Mouse (Mus musculus) inflammation-experienced regulatory T-cells, adult 6 months (primary cell): ENCODE data around the gene Sarm1. TPM values are rescaled to one million over a fixed set of nuclear protein-coding genes. Genes with fewer than 3 reads are reported as not detected.

Source experiments
- ATAC-seq: one replicate; pipeline ENCODE4 v1.8.0; 2017
- polyA plus RNA-seq, 3 experiments: library from polyadenylated mRNA; unstranded; fragments of 100-300 nt; shearing (Covaris generic); gene quantifications; one replicate each; pipeline ENCODE4 v1.2.1; 2017

The Sarm1 gene
- polyA plus RNA-seq, 3 experiments from 2014 or later: 0.41 to 2.2 (median 0.97) TPM

DNA sequence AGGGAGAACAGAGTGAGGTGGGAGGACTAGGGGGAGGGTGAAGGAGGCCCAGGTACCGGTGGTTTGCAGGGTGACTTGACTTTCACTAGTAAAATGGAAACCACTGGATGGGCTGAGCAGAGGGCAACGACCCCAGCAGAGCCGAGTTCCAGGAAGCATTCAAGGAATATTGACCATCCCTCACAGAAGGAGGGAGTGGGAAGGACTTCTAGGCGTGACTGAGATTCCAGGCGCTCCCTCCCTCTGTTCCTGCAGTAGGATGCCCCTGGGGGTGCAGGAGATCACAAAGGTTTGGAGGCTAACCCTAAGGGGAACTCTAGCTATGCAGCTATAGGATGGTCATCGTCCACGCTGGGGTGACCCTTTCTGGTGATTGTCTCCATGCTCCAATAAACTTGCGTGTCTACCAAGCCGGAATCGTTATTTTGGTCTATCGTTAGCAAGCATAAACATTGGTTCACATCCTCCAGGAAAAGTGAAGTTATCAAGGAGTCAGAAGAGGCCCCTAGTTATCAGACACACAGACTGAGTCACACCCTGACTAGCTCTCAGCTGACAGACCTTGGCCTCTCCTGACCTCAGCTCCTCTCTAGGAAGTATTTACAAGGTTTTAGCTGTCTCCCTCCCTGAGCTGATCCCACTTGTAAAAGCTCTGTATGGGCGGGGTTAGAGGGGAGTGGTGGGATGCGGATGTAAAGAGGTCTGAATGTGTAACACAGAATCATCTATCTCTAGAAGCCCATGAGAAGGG, 34.1 kb downstream of the Sarm1 start:
- ATAC-seq: no peak

DNA sequence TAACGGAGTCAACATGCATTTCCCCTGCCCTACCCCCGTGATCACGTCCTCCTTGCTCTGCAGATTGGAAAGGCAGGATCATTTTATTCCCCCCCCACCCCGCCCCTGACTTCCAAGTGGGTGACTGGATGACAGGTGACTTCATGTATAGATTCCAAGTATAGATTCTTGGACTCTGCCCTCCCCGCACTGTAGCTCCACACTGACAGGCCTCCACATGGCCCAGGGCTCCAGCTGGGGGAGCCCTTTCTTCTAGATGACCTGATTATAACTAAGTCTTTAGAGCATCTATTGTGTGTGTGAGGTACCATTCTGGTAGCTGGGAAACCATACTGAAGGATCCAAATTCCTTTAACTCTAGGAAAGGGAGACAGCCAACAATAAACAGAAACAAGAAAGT, 34.9 kb downstream of the Sarm1 start:
- ATAC-seq: no peak

DNA sequence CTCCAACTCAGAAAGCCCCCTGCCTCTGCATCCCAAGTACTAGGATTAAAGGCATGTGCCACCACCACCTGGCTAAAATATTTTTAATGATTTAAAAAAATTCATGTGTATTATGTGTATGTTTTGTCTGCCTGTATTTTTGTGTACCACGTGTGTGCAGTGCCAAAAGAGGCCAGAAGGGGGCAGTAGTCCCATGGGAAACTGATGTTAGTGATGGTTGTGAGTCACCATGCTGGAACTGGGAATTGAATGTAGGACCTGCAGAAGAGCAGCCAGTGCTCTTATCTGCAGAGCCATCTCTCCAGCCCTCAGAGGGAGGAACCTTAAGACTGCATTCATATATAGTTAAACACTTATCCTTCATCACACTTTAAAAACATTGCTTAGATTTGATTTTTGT, 35.7 kb downstream of the Sarm1 start:
- no peak for ATAC-seq

DNA sequence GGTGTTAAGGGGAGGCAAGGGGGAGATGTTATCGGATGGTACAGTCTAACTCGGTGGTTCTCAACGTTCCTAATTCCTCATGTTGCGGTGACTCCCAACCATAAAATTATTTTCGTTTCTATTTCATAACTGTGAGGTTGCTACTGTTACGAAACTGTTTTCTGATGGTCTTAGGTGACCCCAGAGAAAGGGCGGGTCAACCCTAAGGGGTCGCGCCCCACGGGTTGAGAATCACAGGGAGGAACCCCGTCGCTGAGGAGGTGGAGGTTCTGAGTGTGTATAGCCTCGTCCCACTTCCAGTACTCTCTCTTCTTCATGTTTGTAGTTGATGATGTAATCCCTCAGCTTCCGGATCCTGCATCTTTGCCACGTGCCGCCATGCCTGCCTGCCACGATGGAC, 38.8 kb downstream of the Sarm1 start:
- ATAC-seq: no peak

DNA sequence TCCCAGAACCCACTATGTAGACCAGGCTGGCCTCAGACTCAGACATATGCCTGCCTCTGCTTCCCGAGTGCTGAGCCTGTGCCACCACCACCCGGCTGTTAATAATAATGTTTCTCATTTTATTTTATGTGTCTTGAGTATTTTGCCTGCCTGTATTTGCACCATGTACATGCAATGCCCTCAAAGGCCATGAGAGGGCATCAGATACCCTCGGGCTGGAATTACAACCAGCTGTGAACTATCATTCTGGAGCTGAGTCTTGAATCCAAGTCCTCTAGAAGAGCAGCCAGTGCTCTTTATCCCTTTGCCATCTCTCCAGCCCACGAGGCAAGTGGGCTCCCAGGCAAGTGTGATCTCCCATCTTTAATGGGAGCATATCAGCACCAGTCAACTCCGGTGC, 42.2 kb downstream of the Sarm1 start:
- no peak for ATAC-seq

DNA sequence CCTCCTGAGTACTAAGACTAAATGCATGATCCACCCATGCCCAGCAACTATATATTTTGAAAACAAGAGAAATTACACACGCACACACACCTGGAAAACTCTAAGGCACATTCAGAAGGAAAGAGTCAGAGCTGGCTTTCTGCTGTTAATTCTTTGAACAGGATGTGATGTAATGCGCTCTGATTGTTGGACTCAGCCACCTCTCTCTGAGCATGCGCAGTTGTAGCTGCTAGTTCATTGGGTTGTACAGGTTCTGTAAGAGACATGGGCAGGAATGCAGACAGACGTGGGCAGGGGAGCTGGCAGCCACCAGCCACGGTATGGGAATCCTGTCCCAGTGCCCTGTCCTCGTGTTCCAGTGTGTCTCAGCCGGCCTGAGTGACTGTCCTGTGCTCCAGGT, 43.3 kb downstream of the Sarm1 start:
- no peak for ATAC-seq

DNA sequence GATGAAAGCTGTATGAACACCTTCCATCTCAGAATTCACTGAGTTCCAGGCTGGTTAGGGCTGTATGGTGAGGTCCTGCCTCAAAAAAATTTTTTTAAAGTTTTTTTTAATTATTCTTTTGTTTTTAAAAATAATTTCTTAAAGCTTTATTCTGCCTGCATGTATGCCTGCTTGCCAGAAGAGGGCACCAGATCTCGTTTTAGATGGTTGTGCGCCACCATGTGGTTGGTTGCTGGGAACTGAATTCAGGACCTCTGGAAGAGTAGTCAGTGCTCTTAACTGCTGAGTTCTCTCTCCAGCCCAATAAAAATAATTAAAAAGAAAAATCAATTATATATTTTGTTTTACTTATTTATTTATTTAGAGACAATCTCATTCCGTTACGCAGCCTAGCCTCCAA, 43.9 kb downstream of the Sarm1 start:
- no peak for ATAC-seq

DNA sequence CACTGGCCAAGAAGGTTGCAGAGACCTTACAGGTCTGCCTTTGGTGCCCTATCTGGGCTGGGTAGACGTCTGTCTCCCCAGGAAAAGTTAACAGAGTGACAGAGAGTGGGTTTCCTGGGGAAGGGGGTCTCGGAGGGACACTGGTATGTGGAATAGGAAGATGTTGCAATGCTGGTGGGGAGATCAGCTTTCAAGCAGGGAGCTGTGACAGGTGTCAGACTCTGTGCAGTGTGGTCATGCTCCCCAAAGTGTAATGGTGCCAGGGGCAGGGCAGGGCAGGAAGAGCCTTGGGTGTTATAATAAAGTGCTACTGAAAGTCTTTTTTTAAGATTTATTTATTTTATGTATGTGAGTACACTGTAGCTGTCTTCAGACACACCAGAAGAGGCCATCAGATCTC, 47.2 kb downstream of the Sarm1 start:
- no peak for ATAC-seq

DNA sequence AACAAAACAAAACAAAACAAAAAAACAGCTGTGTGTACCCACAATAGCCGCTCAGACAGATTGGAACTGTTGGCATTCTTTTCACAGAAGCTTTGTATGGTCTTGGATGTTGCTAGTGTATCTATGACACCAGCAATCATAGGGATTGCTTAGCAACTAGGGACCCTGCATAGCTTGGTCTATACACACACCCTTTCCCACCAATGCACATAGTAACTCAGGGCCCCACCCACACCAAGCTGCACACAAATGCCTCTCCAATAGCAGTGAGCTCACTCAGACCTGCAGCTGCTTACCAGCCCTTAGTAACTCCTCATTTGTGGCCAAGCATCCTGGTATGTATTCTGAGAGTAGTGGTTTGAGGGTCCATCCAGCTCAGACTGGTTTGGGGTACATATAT, 49.3 kb downstream of the Sarm1 start:
- ATAC-seq: no peak

DNA sequence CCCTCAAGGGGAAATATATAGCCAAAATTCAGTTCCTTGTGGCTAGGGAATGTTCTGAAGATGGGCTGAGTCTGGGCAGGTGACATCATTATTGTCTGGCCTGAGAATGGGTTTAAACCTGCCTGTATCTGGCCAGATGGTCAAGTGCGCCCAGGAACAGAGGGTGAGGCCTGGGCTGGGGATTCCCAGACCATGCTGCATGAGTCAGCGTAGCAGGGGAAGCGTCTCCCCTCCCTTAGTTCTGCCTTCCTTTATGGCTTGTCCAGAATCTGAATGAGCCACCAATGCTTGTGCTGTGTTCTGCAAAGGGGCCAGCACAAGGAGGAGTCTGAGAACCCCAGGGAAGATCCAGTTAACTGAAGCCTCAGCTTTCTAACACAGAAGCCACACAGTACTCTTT, 50.4 kb downstream of the Sarm1 start:
- ATAC-seq: no peak

DNA sequence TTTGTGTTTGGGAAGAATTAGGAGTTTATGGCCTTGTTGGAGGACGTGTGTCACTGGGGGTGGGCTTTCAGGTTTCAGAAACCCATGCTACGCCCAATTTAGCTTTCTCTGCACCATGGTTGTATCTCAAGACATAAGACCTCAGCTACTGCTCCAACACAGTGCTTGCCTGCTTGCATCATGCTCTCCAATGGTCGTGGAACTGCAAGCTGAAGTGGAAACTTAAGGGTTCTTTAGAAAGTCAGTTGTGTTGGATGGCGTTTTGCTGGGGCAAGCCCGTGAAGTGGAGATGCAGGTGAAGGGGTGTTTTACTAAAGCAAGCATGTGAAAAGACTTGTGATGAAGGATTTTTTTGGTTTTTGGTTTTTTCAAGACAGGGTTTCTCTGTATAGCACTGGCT, 54.4 kb downstream of the Sarm1 start:
- ATAC-seq: no peak

DNA sequence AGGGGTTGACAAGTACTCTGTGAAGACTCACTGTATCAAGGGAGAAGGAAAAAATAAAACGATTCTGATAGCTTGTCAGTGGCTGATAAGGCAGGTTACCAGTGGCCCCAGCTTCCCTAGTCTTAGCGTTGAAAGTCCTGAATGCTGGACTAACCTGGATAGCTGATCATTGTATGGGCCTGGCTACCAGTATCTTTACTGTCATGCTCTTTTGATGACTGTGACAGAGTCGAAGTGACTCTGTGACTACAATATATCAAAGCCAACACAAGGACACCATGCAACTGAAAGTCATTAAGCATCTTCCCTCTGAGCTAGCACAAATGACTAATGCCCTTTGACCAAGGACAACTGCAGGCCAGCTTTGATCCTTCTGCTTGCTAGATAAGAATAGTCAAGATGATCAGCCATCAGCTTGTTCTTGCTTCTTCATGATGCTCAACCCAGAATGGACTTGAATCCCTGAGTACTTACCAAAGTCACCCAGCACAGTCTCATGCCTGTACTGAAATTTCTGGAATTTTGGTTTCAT, 59.1 kb downstream of the Sarm1 start:
- no peak for ATAC-seq

DNA sequence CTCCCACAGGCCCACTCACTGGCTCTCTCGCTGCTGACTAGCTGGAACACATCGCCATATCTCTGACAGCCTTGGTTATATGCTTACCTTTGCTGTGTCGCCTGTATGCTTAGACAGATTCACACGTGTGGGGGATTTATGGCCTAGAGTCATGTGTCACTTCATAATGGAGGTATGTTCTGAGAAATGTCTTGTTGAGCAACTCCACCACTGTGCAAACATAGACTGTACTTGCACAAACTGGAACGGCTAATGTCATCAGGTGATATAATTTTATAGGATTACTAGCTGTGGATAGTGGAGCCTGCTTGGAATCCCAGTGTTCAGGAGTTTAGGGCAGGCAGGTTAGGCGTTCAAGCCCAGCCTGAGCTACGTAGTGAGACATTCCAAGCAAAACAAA, 60.4 kb downstream of the Sarm1 start:
- ATAC-seq: no peak

DNA sequence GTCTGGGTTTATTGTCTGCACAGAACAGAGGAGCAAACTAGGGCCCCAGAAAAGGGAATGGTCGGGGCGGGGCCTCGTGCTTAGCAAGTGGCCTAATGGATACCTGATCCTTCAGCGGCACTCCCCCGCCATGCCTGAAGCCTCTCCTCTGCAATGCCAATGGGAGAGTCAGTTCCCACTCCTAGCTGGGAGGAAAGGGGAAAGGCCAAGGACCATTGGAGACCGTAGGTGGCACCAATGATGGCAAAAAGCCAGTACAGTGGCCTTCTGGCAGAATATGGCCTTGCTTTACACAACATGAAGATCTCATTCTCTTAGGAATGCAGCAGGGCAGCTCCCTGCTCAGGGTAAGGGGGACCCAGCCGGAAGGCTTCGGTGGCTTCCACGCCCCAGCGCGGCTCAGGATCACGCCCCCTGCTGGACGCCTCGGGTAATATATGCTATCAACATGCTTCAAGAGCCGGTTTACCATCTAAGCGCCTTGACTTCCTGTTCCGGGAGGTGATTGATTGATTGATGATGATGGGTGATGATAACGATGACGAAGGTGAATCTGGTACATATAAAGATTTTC, 61.7 kb downstream of the Sarm1 start:
- no peak for ATAC-seq

DNA sequence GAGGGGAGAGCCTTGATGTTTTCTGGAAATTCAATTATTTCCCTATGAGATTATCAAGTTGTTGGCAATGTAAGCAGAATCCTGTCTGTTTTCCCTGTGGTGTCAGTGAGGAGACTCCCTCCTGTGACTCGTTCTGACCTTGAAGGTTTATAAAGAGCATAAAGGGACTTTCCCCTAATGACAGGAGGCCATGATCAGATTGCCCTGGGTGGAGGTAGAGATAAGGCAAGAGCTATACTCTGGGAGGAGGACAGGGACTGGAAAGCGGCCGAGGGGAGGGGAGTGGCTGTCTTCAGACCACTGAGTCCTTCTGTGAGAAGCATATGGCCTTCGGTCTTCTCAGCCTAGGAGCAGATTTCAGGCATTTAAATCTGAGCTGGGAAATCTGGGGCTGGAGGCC, 63.5 kb downstream of the Sarm1 start:
- no peak for ATAC-seq

DNA sequence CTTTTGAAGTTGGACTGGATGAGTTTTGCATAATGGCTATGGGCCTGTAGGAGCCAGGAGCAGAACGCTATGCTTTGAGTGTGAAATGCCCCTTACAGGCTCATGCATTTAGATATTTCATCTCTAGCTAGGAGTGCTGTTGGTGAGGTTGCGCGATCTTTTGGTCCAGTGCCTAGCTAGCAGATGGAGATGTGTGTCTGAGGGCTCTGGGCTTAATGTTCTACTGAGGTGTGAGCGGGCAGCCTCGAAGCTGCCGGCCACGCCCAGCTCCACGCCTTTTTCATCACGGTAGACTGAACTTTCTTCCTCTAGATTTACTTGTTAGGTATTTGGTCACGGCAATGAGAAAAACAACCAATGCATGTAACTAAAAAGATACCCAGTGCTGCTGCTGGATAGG, 66.4 kb downstream of the Sarm1 start:
- ATAC-seq: no peak

DNA sequence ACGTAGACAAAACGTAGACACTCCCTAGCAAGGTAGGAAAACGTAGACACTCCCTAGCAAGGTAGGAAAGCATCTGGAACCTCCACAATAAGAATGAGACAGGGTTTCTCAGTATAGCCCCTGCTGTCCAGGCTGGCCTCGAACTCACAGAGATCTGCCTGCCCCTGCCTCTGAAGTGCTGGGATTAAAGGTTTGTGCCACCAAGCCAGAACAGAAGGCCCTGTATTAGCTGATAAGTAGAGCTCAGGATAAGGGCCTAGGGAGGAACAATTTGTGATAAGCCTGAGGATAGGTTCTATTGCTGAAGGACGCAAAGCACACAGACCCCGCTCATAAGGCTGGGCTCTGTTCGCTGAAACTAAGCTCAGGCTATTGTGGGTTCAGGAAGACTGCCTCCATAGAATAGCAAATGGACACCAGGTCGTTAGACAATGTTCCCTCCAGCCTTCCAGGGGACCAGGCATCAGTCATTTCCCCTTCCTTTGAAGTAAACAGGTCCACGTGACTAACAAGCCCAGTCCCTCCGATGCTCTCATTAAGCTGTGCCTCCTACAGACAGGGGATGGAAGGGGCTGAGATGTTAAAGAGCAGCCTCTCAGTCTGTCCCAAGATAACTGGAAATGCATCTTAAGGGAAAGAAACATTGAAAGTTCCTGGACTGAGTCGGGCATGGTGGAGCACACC, 67.2 kb downstream of the Sarm1 start:
- no peak for ATAC-seq

DNA sequence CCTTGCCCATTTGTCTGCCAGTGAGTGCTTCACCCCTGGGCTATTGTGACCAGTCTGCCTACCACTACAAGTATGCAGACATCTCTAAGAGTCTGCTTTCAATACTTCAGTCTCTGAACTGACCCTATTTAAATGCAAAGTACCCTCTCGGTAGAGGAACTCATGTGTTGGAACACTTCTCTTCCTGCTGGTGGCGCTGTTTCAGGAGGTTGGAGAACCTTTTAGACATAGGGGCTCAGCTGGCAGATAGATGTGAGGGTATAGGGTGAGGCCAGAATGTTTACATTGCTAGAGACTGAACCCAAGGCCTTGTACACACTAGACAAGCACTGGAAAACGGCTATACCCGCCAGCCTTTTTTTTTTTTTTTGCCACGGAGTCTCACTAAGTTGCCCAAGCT, 69.2 kb downstream of the Sarm1 start:
- no peak for ATAC-seq

DNA sequence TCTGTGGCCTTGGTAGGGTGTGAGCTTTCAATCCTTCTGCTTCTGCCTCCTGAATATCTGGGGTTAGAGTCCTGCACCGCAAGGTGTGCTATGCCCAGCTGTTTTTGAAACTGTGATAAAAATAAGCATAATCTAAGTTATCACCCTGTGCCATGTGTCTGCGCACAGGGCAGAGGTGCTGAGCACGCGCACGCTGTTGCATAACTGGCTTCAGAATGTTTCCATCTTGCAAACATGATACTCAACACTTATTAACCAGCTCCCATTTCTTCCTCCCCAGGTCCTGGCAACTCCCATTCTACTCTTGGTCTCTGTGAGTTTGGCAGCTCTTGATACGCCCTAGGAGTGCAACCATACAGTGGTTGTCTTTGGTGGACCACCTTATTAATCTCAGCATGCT, 69.9 kb downstream of the Sarm1 start:
- ATAC-seq: no peak

DNA sequence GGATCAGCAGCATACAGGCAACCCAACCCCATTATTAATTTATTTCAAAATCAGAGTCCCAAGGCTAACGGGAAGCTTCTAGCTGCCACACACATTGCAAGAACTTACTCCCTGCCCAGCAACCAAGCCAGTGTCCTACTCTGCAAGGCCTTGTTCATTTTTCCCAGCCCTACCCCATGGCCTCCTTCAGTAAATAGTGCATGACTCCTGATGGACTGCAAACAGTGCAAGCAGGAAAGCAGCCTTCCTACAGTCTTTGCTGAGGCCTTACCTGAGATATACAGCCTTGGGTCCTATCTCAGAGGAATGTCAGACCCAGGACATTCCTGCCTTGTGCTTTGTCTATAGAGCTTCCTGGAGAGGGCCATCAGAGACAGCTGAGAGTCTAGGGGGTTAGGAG, 72.0 kb downstream of the Sarm1 start:
- ATAC-seq: no peak

DNA sequence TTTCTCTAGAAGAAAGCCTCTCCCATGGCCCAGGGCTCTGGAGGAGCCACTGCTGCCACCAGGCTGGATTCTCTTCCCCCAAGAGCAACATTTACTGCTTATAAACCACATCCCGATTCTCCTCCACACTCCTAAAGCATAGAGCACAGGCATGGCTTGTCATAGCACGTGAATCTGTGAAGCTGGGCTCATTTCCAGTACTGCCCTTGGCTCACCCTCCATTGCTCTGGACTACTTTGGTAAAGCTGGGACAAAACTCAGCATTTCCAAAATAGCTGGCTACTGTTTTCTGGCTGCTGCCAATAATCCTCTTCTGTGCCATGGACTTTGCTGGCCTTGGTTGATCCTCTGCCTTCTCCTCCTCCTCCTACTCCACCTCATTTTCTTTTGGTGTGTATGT, 73.2 kb downstream of the Sarm1 start:
- ATAC-seq: no peak
